Mouse (Mus musculus): ENCODE data around the gene Gm21693. TPM values are rescaled to one million over a fixed set of nuclear protein-coding genes. Genes with fewer than 3 reads are reported as not detected.
"Not testable (repeated sequence)": the region's sequence is repeated elsewhere in the genome, so short reads cannot be mapped to it uniquely, and the experiment has no call there.

The Gm21693 gene
- polyA plus RNA-seq (2015; fragmentation: Nextera tagmentation; extraction: Ambion mirVana), result not detected in 2 replicates

GRCm38 (mm10) chrY:3345229-3345628, at the start of gene Gm21693:
Gene Gm21693, minus strand, starts transcription at chrY:3345329.
- H3K9me3 ChIP-seq (ENCODE audit: control insufficient read depth, low read length); H3K4me2 ChIP-seq (ENCODE audit: low read length); ATAC-seq; H3K4me3 ChIP-seq (replicated peaks; ENCODE audit: low read length); H3K27me3 ChIP-seq (replicated peaks; ENCODE audit: control insufficient read depth, insufficient read depth, low read length); H3K4me1 ChIP-seq (replicated peaks; ENCODE audit: control insufficient read depth, insufficient read depth, low read length); H3K27ac ChIP-seq (ENCODE audit: low read length); H3K9ac ChIP-seq (replicated peaks; ENCODE audit: low read depth, low read length); H3K36me3 ChIP-seq (ENCODE audit: control insufficient read depth, insufficient read depth): not testable (repeated sequence)
- no CpG with 5 or more reads among the region's 9 CpGs for WGBS

GRCm38 (mm10) chrY:3340661-3341060, 4.5 kb downstream of the Gm21693 start:
- not testable (repeated sequence) for H3K4me1 ChIP-seq (replicated peaks; ENCODE audit: control insufficient read depth, insufficient read depth, low read length); ATAC-seq; H3K36me3 ChIP-seq (ENCODE audit: control insufficient read depth, insufficient read depth); H3K4me3 ChIP-seq (replicated peaks; ENCODE audit: low read length); H3K4me2 ChIP-seq (ENCODE audit: low read length); H3K27ac ChIP-seq (ENCODE audit: low read length); H3K27me3 ChIP-seq (replicated peaks; ENCODE audit: control insufficient read depth, insufficient read depth, low read length); H3K9me3 ChIP-seq (ENCODE audit: control insufficient read depth, low read length); H3K9ac ChIP-seq (replicated peaks; ENCODE audit: low read depth, low read length)
- WGBS, result no CpG with 5 or more reads among the region's 11 CpGs

GRCm38 (mm10) chrY:3306349-3306748, 38.8 kb downstream of the Gm21693 start, which contains the start of gene Gm21677:
Gene Gm21677, minus strand, starts transcription at chrY:3306449.
- not testable (repeated sequence) for H3K36me3 ChIP-seq (ENCODE audit: control insufficient read depth, insufficient read depth); ATAC-seq; H3K9me3 ChIP-seq (ENCODE audit: control insufficient read depth, low read length); H3K9ac ChIP-seq (replicated peaks; ENCODE audit: low read depth, low read length); H3K4me2 ChIP-seq (ENCODE audit: low read length); H3K4me1 ChIP-seq (replicated peaks; ENCODE audit: control insufficient read depth, insufficient read depth, low read length); H3K4me3 ChIP-seq (replicated peaks; ENCODE audit: low read length); H3K27me3 ChIP-seq (replicated peaks; ENCODE audit: control insufficient read depth, insufficient read depth, low read length); H3K27ac ChIP-seq (ENCODE audit: low read length)
- no CpG with 5 or more reads among the region's 9 CpGs for WGBS

Other genes starting within 250 kb of the Gm21693 start
- gene Gm21677, start 38.9 kb downstream of the Gm21693 start, polyA plus RNA-seq (2015; fragmentation: Nextera tagmentation; extraction: Ambion mirVana), result not detected in 2 replicates
- not detected in 2 replicates for gene Gm21704, start 64.8 kb upstream of the Gm21693 start, polyA plus RNA-seq (2015; fragmentation: Nextera tagmentation; extraction: Ambion mirVana)
- gene Gm21708, start 64.8 kb upstream of the Gm21693 start, polyA plus RNA-seq (2015; fragmentation: Nextera tagmentation; extraction: Ambion mirVana), result not detected in 2 replicates

All from forebrain, embryonic 16.5 days (tissue).